Comparison of ENCODE assay signal across 10 mouse cellular contexts in genomic region chr4:109394314-109395074, GRCm38 (mm10). TPM values are rescaled to one million over a fixed set of nuclear protein-coding genes. Genes with fewer than 3 reads are reported as not detected.
DNase-seq lines count a peak whose midpoint lies in the region; ATAC-seq and TF ChIP-seq lines count a peak whose summit lies in the region.
"Had no signal": no experiment of that assay in that cellular context is flagged by ENCODE, and none has a peak within 500 bp of the region (broad histone marks: within the 10 kb centered on the region; RNA-seq: fewer than 3 reads in every experiment).

No protein-coding gene starts in this region.

- H3K27ac ChIP-seq in kidney, embryonic 16.5 days (ENCODE audit: low read length): no peak overlapping the region
- H3K27ac ChIP-seq in kidney, adult 2 months (ENCODE audit: insufficient read depth, low read depth, low read length): no peak overlapping the region
- no peak overlapping the region for H3K27ac ChIP-seq in embryonic facial prominence, embryonic 12.5 days
- no peak overlapping the region for H3K27ac ChIP-seq in hindbrain, postnatal 0 days
- H3K27ac ChIP-seq in midbrain, embryonic 15.5 days: no peak overlapping the region

- H3K27me3 ChIP-seq in kidney, embryonic 16.5 days (ENCODE audit: insufficient read depth, low read length): no peaks in the 10 kb centered on the region
- H3K27me3 ChIP-seq in kidney, adult 2 months (replicated peaks; ENCODE audit: control insufficient read depth, insufficient read depth, low read length): no peaks in the 10 kb centered on the region
- 0 out of 2 replicates have a peak, but pooled peaks cover 3% of the 10 kb centered on the region for H3K27me3 ChIP-seq in embryonic facial prominence, embryonic 12.5 days
- H3K27me3 ChIP-seq in hindbrain, postnatal 0 days (ENCODE audit: insufficient read depth, low read length): no peaks in the 10 kb centered on the region
- H3K27me3 ChIP-seq in midbrain, embryonic 15.5 days (replicated peaks): no peaks in the 10 kb centered on the region
- H3K27me3 ChIP-seq: Patski had no signal

- peak overlapping the region; percentile 36; the same call in 1 of the 2 replicates for H3K9ac ChIP-seq in kidney, embryonic 16.5 days (replicated peaks; ENCODE audit: low read length)
- H3K9ac ChIP-seq in embryonic facial prominence, embryonic 12.5 days: no peak overlapping the region; the same call in 1 of the 2 replicates
- H3K9ac ChIP-seq in hindbrain, postnatal 0 days (replicated peaks; ENCODE audit: low read length): peak overlapping the region; percentile 35; the same call in 1 of the 2 replicates
- peak overlapping the region; percentile 20; the same call in 1 of the 2 replicates for H3K9ac ChIP-seq in midbrain, embryonic 15.5 days

- WGBS in kidney, embryonic 16.5 days: 24% methylated on average over 13 of the region's 13 CpGs
- WGBS in kidney, adult 2 months: 30% methylated on average over 13 of the region's 13 CpGs
- 21% methylated on average over 13 of the region's 13 CpGs for WGBS in embryonic facial prominence, embryonic 12.5 days
- 41% methylated on average over 13 of the region's 13 CpGs for WGBS in hindbrain, postnatal 0 days
- 40% methylated on average over 13 of the region's 13 CpGs for WGBS in midbrain, embryonic 15.5 days

- H3K4me1 ChIP-seq in kidney, embryonic 16.5 days (ENCODE audit: insufficient read depth, low read length): peaks cover 8% of the 10 kb centered on the region
- 0 out of 2 replicates have a peak, but pooled peaks cover 3% of the 10 kb centered on the region for H3K4me1 ChIP-seq in kidney, adult 2 months (ENCODE audit: control insufficient read depth, insufficient read depth, low read length)
- H3K4me1 ChIP-seq in embryonic facial prominence, embryonic 12.5 days: 0 out of 2 replicates have a peak, but pooled peaks cover 3% of the 10 kb centered on the region
- H3K4me1 ChIP-seq in hindbrain, postnatal 0 days (ENCODE audit: insufficient read depth, low read length): no peaks in the 10 kb centered on the region
- H3K4me1 ChIP-seq in midbrain, embryonic 15.5 days: peaks cover 6% of the 10 kb centered on the region; the same call in 1 of the 2 replicates

- H3K9me3 ChIP-seq in kidney, embryonic 16.5 days (ENCODE audit: low read length): no peaks in the 10 kb centered on the region
- H3K9me3 ChIP-seq in embryonic facial prominence, embryonic 12.5 days: no peaks in the 10 kb centered on the region
- no peaks in the 10 kb centered on the region for H3K9me3 ChIP-seq in hindbrain, postnatal 0 days (ENCODE audit: low read length)
- H3K9me3 ChIP-seq in midbrain, embryonic 15.5 days: no peaks in the 10 kb centered on the region

- H3K36me3 ChIP-seq in kidney, embryonic 16.5 days (ENCODE audit: insufficient read depth, low read length): no peaks in the 10 kb centered on the region
- H3K36me3 ChIP-seq in kidney, adult 2 months (ENCODE audit: control insufficient read depth, insufficient read depth, low read length): no peaks in the 10 kb centered on the region
- no peaks in the 10 kb centered on the region for H3K36me3 ChIP-seq in embryonic facial prominence, embryonic 12.5 days
- 0 out of 2 replicates have a peak, but pooled peaks cover 4% of the 10 kb centered on the region for H3K36me3 ChIP-seq in hindbrain, postnatal 0 days (ENCODE audit: insufficient read depth, low read length)
- H3K36me3 ChIP-seq in midbrain, embryonic 15.5 days (replicated peaks): 0 out of 2 replicates have a peak, but pooled peaks cover 2% of the 10 kb centered on the region

- no peak for TF ChIP-seq CTCF in kidney, adult 2 months (conservative IDR thresholded peaks at IDR 0.05; ENCODE audit: insufficient read depth, insufficient read length, low read depth, low read length)
- no peak for TF ChIP-seq CTCF in hindbrain, postnatal 0 days (IDR thresholded peaks at IDR 0.05; ENCODE audit: low read depth)

- no peak for TF ChIP-seq POLR2A in kidney, adult 2 months (IDR thresholded peaks at IDR 0.05; ENCODE audit: low read depth, low read length)

- peak overlapping the region; percentile 52 for H3K4me2 ChIP-seq in kidney, embryonic 16.5 days (replicated peaks; ENCODE audit: low read depth, low read length)
- H3K4me2 ChIP-seq in embryonic facial prominence, embryonic 12.5 days (replicated peaks): peak overlapping the region; percentile 40
- H3K4me2 ChIP-seq in hindbrain, postnatal 0 days (ENCODE audit: low read depth, low read length): peak overlapping the region; percentile 49
- H3K4me2 ChIP-seq in midbrain, embryonic 15.5 days: peak overlapping the region; percentile 45

- peak overlapping the region; percentile 23 for H3K4me3 ChIP-seq in kidney, embryonic 16.5 days (ENCODE audit: low read length)
- H3K4me3 ChIP-seq in kidney, adult 2 months (ENCODE audit: insufficient read depth, low read depth, low read length): no peak overlapping the region
- H3K4me3 ChIP-seq in embryonic facial prominence, embryonic 12.5 days: no peak overlapping the region
- 0 out of 2 replicates have a peak overlapping the region, but pooled peaks have one; percentile 14 for H3K4me3 ChIP-seq in hindbrain, postnatal 0 days (ENCODE audit: low read length)
- peak overlapping the region; percentile 20 for H3K4me3 ChIP-seq in midbrain, embryonic 15.5 days

- ATAC-seq in kidney, embryonic 16.5 days (ENCODE audit: low FRiP score, low TSS enrichment): peak; percentile 69
- peak; percentile 56; the same call in 1 of the 2 replicates for ATAC-seq in embryonic facial prominence, embryonic 12.5 days (ENCODE audit: insufficient number of reproducible peaks, insufficient read depth, low FRiP score, low TSS enrichment)
- peak; percentile 40; the same call in 1 of the 2 replicates for ATAC-seq in hindbrain, postnatal 0 days
- ATAC-seq in midbrain, embryonic 15.5 days (replicated peaks): peak; percentile 55
- ATAC-seq: Patski had no signal

- no peak for DNase-seq in kidney, adult 2 months
- DNase-seq in hindbrain, postnatal 0 days (ENCODE audit: low spot score): no peak
- DNase-seq in adrenal gland, adult (ENCODE audit: inconsistent age in 2 of 2, low spot score in 1 of 2): no peak
- DNase-seq in adrenal gland, adult 8-10 months: no peak
- no peak for DNase-seq in ovary, postnatal 14 days (ENCODE audit: low spot score)
- DNase-seq: spleen, adult 18-20 months had no signal

RNA-seq across cellular contexts. Expression of gene Ttc39a, which starts 11.9 kb away (rescaled TPM):
- polyA plus RNA-seq in kidney, embryonic 16.5 days (2015; fragmentation: Nextera tagmentation; extraction: Ambion mirVana): 4.8 and 6.0 TPM in 2 replicates
- polyA plus RNA-seq in kidney, adult 2 months (2012; rRNA removed): 2.8 and 3.1 TPM in 2 replicates
- polyA plus RNA-seq in embryonic facial prominence, embryonic 12.5 days (2016; fragmentation: Nextera tagmentation; extraction: Ambion mirVana): 3.6 and 4.2 TPM in 2 replicates
- total RNA-seq in hindbrain, postnatal 0 days (2014; rRNA removed): 4.0 and 6.8 TPM in 2 replicates
- 5.3 and 6.4 TPM in 2 replicates for polyA plus RNA-seq in hindbrain, postnatal 0 days (2015; fragmentation: Nextera tagmentation; extraction: Ambion mirVana)
- polyA plus RNA-seq in midbrain, embryonic 15.5 days (2015; fragmentation: Nextera tagmentation; extraction: Ambion mirVana): 2.0 and 2.4 TPM in 2 replicates
- total RNA-seq in adrenal gland, adult 8-10 months (2022): 10 to 100 TPM in 2 of 4 experiments, 1 to 10 TPM in 2; 4.6 to 18.6 (median 13.4) TPM

Comparison
In these comparisons a context has a peak if more than half of its experiments do, and no peak if none do; other contexts are left out.
1. H3K4me3 ChIP-seq: peak in kidney, embryonic 16.5 days (single experiment), hindbrain, postnatal 0 days (single experiment) and midbrain, embryonic 15.5 days (single experiment); none in kidney, adult 2 months (single experiment) and embryonic facial prominence, embryonic 12.5 days (single experiment).
2. Peak in every context shown above with its lines, with median percentiles within 50 percentile points of each other: ATAC-seq and H3K4me2 ChIP-seq.